Mouse (Mus musculus) T-helper 2 cell (primary cell): ENCODE data around the gene Cyth2.

Experiments used
- in situ Hi-C: fragments of 300-600 bp; cut with MboI, MseI; formaldehyde crosslinking; loops from one replicate; pipeline ENCODE4 v1.15.1; 2025; ENCODE audit warnings: high pct_unique_total_duplicates

Cyth2 gene

GRCm38 (mm10) chr7:45814841-45815240 lies 460 bp upstream of the Cyth2 start:
- in situ Hi-C loops: loop anchor here (5.0 kb wide), 1 partner anchor 83 kb away; no protein-coding TSS in a partner anchor

GRCm38 (mm10) chr7:45812921-45813320 lies 1.5 kb downstream of the Cyth2 start:
- in situ Hi-C loops: loop anchor here (5.0 kb wide), 1 partner anchor 81 kb away; no protein-coding TSS in a partner anchor

GRCm38 (mm10) chr7:45809276-45810075 lies 4.9 kb downstream of the Cyth2 start:
- in situ Hi-C loops: loop anchor here (5.0 kb wide), 1 partner anchor 77 kb away; no protein-coding TSS in a partner anchor

- in situ Hi-C loops: no loop called here
Observed at GRCm38 (mm10) chr7:45808471-45808870, 5.9 kb downstream of the Cyth2 start.

GRCm38 (mm10) chr7:45805941-45806340 lies 8.4 kb downstream of the Cyth2 start:
- in situ Hi-C loops: no loop called here

- in situ Hi-C loops: loop anchor here (5.0 kb wide), 1 partner anchor 120 kb away; the partner anchor contains the start of genes Ccdc114 and Emp3
Observed at GRCm38 (mm10) chr7:45802551-45802950, 11.8 kb downstream of the Cyth2 start.

GRCm38 (mm10) chr7:45801348-45801747 lies 13.0 kb downstream of the Cyth2 start:
- in situ Hi-C loops: loop anchor here (5.0 kb wide), 1 partner anchor 121 kb away; the partner anchor contains the start of genes Ccdc114 and Emp3

GRCm38 (mm10) chr7:45800546-45801204 lies 13.7 kb downstream of the Cyth2 start:
- in situ Hi-C loops: loop anchor here (5.0 kb wide), 1 partner anchor 122 kb away; the partner anchor contains the start of genes Ccdc114 and Emp3

GRCm38 (mm10) chr7:45800001-45800400 lies 14.4 kb downstream of the Cyth2 start:
- in situ Hi-C loops: loop anchor here (5.0 kb wide), 1 partner anchor 122 kb away; the partner anchor contains the start of genes Ccdc114 and Emp3

- in situ Hi-C loops: no loop called here
Observed at GRCm38 (mm10) chr7:45798931-45799330, 15.4 kb downstream of the Cyth2 start.

- in situ Hi-C loops: no loop called here
Observed at GRCm38 (mm10) chr7:45798511-45798836, 15.9 kb downstream of the Cyth2 start.

- in situ Hi-C loops: no loop called here
Observed at GRCm38 (mm10) chr7:45797661-45798510, 16.5 kb downstream of the Cyth2 start.

- in situ Hi-C loops: no loop called here
Observed at GRCm38 (mm10) chr7:45796950-45797349, 17.4 kb downstream of the Cyth2 start.

GRCm38 (mm10) chr7:45794971-45795370 lies 19.4 kb downstream of the Cyth2 start:
- in situ Hi-C loops: no loop called here

GRCm38 (mm10) chr7:45793969-45794585 lies 20.3 kb downstream of the Cyth2 start:
- in situ Hi-C loops: no loop called here

- in situ Hi-C loops: no loop called here
Observed at GRCm38 (mm10) chr7:45793240-45793639, 21.1 kb downstream of the Cyth2 start.

GRCm38 (mm10) chr7:45791756-45792490 lies 22.5 kb downstream of the Cyth2 start:
- in situ Hi-C loops: no loop called here

GRCm38 (mm10) chr7:45790721-45791120 lies 23.7 kb downstream of the Cyth2 start:
- in situ Hi-C loops: no loop called here

- in situ Hi-C loops: no loop called here
Observed at GRCm38 (mm10) chr7:45787642-45788041, 26.7 kb downstream of the Cyth2 start.

GRCm38 (mm10) chr7:45786661-45787413 lies 27.5 kb downstream of the Cyth2 start:
- in situ Hi-C loops: no loop called here
